Mouse (Mus musculus) macrophage (primary cell): ENCODE results near the gene Mst1. TPM values are rescaled to one million over a fixed set of nuclear protein-coding genes. Genes with fewer than 3 reads are reported as not detected.

Source experiments
- H3K27ac ChIP-seq: fragments of 350-480 bp; formaldehyde crosslinking; 2 replicates; pipeline ENCODE4 v1.9.0; 2021
- H3K36me3 ChIP-seq: fragments of 350-480 bp; formaldehyde crosslinking; 2 replicates; pipeline ENCODE4 v1.9.0; 2021; ENCODE audit errors: inconsistent target
- H3K4me3 ChIP-seq: fragments of 350-480 bp; formaldehyde crosslinking; 2 replicates; pipeline ENCODE4 v1.9.0; 2021; ENCODE audit errors: inconsistent target
- H3K79me2 ChIP-seq: fragments of 350-480 bp; formaldehyde crosslinking; 2 replicates; pipeline ENCODE4 v1.9.0; 2021; ENCODE audit errors: inconsistent target
- WGBS: methylation state at CpG from one replicate; pipeline ENCODE4 v1.1.7; 2026; ENCODE audit warnings: inconsistent platforms; ENCODE audit not compliant: missing documents; 5-methylcytosine and 5-hydroxymethylcytosine counted together
- polyA plus RNA-seq: library from polyadenylated mRNA; stranded (reverse); fragments of 250-400 nt; gene quantifications from 3 replicates; pipeline ENCODE4 v1.2.4, GENCODE M21; 2018; ENCODE audit warnings: inconsistent platforms

The Mst1 gene
- polyA plus RNA-seq, 1 experiment from 2014 or later = 0.19 TPM

DNA sequence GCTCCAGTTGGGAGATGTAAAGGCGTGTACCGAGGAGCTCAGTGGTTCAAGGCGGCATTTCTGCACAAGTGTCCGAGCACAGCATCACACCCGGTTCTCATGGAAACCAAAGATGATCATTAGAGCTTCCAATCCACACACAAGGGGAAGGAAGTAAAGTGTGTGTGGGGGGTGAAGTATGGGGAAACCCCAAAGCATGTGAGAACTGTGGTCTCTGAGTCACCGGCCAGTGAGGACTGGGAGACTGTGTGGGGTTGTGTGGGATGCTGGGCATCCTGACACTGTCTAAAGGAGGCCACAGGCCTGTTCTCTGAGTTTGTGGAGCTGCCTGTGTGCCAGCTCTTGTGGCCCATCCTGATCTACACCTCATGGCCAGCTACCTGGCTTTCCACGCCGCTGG is 40.4 kb downstream of the Mst1 start:
- no peaks in the 10 kb centered on the region for H3K36me3 ChIP-seq
- no peak overlapping the region for H3K4me3 ChIP-seq
- no peaks in the 10 kb centered on the region for H3K79me2 ChIP-seq
- peak overlapping the region; percentile 92 for H3K27ac ChIP-seq
- 30% methylated on average over 8 of the region's 8 CpGs for WGBS

- no peak overlapping the region for H3K4me3 ChIP-seq
- WGBS = 72% methylated on average over 8 of the region's 10 CpGs
- H3K36me3 ChIP-seq = no peaks in the 10 kb centered on the region
- H3K27ac ChIP-seq = peak overlapping the region; percentile 92
- H3K79me2 ChIP-seq = no peaks in the 10 kb centered on the region
These were observed 41.1 kb downstream of the Mst1 start for GRCm38 (mm10) chr9:108121170-108121969.

GRCm38 (mm10) chr9:108123916-108124315 is 43.7 kb downstream of the Mst1 start:
- WGBS = 86% methylated on average over 3 of the region's 4 CpGs
- no peaks in the 10 kb centered on the region for H3K36me3 ChIP-seq
- H3K79me2 ChIP-seq = no peaks in the 10 kb centered on the region
- H3K27ac ChIP-seq = peak overlapping the region; percentile 73
- H3K4me3 ChIP-seq = no peak overlapping the region

DNA sequence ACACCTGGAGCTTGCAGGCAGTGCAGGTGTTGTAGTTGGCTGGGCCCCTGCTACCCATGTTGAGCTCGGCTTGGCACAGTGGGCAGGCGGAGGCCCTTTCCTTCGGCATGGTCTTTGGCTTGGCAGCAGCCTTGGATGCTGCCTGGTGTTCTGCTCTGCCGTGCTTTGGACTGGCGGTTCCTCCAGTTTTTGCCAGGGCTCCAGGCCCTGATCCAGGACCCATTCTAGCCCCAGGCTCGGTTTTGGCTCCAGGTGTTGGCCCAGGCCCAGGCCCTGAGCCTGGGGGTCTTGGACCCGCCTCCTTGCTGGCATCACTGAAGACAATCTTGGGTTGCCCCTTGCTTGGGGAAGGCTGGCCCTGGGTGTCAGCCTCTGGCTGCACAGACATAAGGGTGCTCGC is 45.5 kb downstream of the Mst1 start:
- Histone ChIP-seq H3K36me3 (no peaks in the 10 kb centered on the region), H3K79me2 (no peaks in the 10 kb centered on the region), H3K4me3 (no peak overlapping the region), H3K27ac (no peak overlapping the region)
- 98% methylated on average over 8 of the region's 8 CpGs for WGBS

DNA sequence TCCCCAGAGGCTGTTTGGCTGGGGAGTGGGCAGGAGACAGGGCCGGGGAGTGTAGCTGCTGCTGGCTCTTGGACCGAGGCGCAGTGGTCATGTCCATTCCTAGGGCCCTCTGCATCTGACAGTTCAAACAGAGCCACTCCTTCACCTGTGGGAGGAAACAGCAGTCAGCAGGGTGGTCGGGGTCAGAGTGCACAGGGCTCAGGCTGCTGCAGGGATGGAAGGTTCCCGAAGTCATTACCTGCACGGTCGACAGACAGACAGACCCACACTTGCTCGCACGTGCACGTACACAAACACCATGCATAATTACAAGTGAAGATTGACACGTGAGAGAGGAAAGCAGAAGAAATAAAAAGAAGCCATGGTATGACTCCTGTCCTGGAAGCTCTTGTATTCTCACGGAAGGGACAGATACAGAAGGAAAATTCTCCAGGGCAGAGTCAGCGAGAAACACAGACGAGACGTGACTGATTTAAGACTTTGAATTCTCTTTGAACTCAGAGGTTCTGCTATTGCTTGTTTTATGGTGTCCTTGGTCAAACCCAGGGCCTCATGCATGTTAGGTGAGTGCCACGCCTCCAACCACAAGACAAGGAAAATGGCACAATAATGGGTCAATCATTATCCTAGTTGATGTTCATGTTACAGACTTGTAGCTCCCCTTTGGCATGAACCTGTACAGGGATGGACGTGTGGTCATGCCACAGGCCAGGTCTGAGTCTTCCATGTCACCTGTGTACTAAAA is 46.4 kb downstream of the Mst1 start:
- H3K79me2 ChIP-seq = no peaks in the 10 kb centered on the region
- H3K4me3 ChIP-seq = no peak overlapping the region
- no peak overlapping the region for H3K27ac ChIP-seq
- 92% methylated on average over 16 of the region's 17 CpGs for WGBS
- no peaks in the 10 kb centered on the region for H3K36me3 ChIP-seq

GRCm38 (mm10) chr9:108128248-108128647 is 48.0 kb downstream of the Mst1 start:
- H3K27ac ChIP-seq = no peak overlapping the region
- H3K79me2 ChIP-seq = no peaks in the 10 kb centered on the region
- H3K36me3 ChIP-seq = no peaks in the 10 kb centered on the region
- no peak overlapping the region for H3K4me3 ChIP-seq
- WGBS = 81% methylated on average over 11 of the region's 11 CpGs

- no peak overlapping the region for H3K27ac ChIP-seq
- H3K4me3 ChIP-seq = no peak overlapping the region
- no peaks in the 10 kb centered on the region for H3K79me2 ChIP-seq
- 83% methylated on average over 13 of the region's 13 CpGs for WGBS
- no peaks in the 10 kb centered on the region for H3K36me3 ChIP-seq
These were observed 49.1 kb downstream of the Mst1 start for GRCm38 (mm10) chr9:108129042-108129948.

DNA sequence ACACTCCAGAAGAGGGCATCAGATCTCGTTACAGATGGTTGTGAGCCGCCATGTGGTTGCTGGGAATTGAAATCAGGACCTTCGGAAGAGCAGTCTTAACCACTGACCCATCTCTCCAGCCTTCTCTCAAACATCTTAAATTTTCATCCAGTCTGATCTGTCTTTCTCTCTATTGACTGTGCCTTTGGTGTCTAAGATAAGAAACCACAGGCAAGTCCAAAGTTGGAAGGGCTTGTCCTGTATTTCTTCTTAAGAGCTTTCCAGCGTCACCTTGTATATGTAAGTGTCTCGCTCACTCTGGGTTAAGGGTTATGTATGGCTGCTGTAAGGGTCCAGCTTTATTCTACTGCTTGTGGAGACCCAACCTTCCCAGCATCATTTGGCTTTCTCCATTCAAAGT is 51.3 kb downstream of the Mst1 start:
- H3K36me3 ChIP-seq = no peaks in the 10 kb centered on the region
- no peaks in the 10 kb centered on the region for H3K79me2 ChIP-seq
- H3K4me3 ChIP-seq = no peak overlapping the region
- WGBS = 90% methylated on average over 5 of the region's 5 CpGs
- H3K27ac ChIP-seq = no peak overlapping the region

GRCm38 (mm10) chr9:108132373-108132772 is 52.1 kb downstream of the Mst1 start:
- 92% methylated on average over 3 of the region's 3 CpGs for WGBS
- Histone ChIP-seq H3K36me3 (no peaks in the 10 kb centered on the region), H3K4me3 (no peak overlapping the region), H3K27ac (no peak overlapping the region), H3K79me2 (no peaks in the 10 kb centered on the region)

- no peak overlapping the region for H3K27ac ChIP-seq
- no peaks in the 10 kb centered on the region for H3K79me2 ChIP-seq
- H3K36me3 ChIP-seq = no peaks in the 10 kb centered on the region
- H3K4me3 ChIP-seq = no peak overlapping the region
- WGBS = 91% methylated on average over 1 of the region's 1 CpGs
These were observed 53.2 kb downstream of the Mst1 start for GRCm38 (mm10) chr9:108133478-108133877.

Other genes with a start within 250 kb of the Mst1 start
- gene Rbm6, start 207.2 kb upstream of the Mst1 start, polyA plus RNA-seq = 41.6 to 90.8 TPM (median 45.5 TPM) in 3 replicates
- gene Mon1a, start 192.3 kb upstream of the Mst1 start, polyA plus RNA-seq = 8.2 to 10.9 TPM (median 8.7 TPM) in 3 replicates
- not detected in 3 replicates for gene Mst1r, start 173.6 kb upstream of the Mst1 start, polyA plus RNA-seq
- gene Actl11, start 152.0 kb upstream of the Mst1 start, polyA plus RNA-seq = not detected in 3 replicates
- not detected in 3 replicates for gene Camkv, start 144.8 kb upstream of the Mst1 start, polyA plus RNA-seq
- gene Traip, start 130.3 kb upstream of the Mst1 start, polyA plus RNA-seq = 0.43 to 3.0 TPM (median 1.1 TPM) in 3 replicates
- gene Uba7, start 104.9 kb upstream of the Mst1 start, polyA plus RNA-seq = 33.6 to 130 TPM (median 36.8 TPM) in 3 replicates
- 0.16 to 0.26 TPM in 2 of 3 replicates, not detected in the other for gene Gm20661, start 97.4 kb upstream of the Mst1 start, polyA plus RNA-seq
- 5.7 to 14.7 TPM (median 13.6 TPM) in 3 replicates for gene Inka1, start 94.6 kb upstream of the Mst1 start, polyA plus RNA-seq
- 0.30 to 2.2 TPM in 2 of 3 replicates, not detected in the other for gene Cdhr4, start 87.9 kb upstream of the Mst1 start, polyA plus RNA-seq
- gene Gm20662, start 84.1 kb upstream of the Mst1 start, polyA plus RNA-seq = 1.0 to 1.3 TPM in 2 of 3 replicates, not detected in the other
- gene Ip6k1, start 77.9 kb upstream of the Mst1 start, polyA plus RNA-seq = 34.5 to 93.7 TPM (median 45.4 TPM) in 3 replicates
- gene Gmppb, start 31.2 kb upstream of the Mst1 start, polyA plus RNA-seq = 5.4 to 20.7 TPM (median 8.9 TPM) in 3 replicates
- 0.29 to 1.1 TPM (median 0.97 TPM) in 3 replicates for gene Amigo3, start 27.3 kb upstream of the Mst1 start, polyA plus RNA-seq
- 16.0 to 22.0 TPM (median 16.5 TPM) in 3 replicates for gene Rnf123, start 2.9 kb downstream of the Mst1 start, polyA plus RNA-seq
- gene Apeh, start 14.2 kb downstream of the Mst1 start, polyA plus RNA-seq = 30.5 to 37.0 TPM (median 32.8 TPM) in 3 replicates
- gene Bsn, start 109.9 kb downstream of the Mst1 start, polyA plus RNA-seq = 4.3 to 8.4 TPM (median 4.9 TPM) in 3 replicates
- gene Dag1, start 183.5 kb downstream of the Mst1 start, polyA plus RNA-seq = 38.1 to 58.2 TPM (median 44.5 TPM) in 3 replicates
- 6.8 to 7.1 TPM (median 6.8 TPM) in 3 replicates for gene Nicn1, start 210.0 kb downstream of the Mst1 start, polyA plus RNA-seq
- gene Amt, start 216.4 kb downstream of the Mst1 start, polyA plus RNA-seq = 0.67 to 1.3 TPM (median 0.96 TPM) in 3 replicates
- gene Rhoa, start 225.7 kb downstream of the Mst1 start, polyA plus RNA-seq = 409 to 646 TPM (median 437 TPM) in 3 replicates
- 7.0 to 22.0 TPM (median 13.1 TPM) in 3 replicates for gene Tcta, start 225.7 kb downstream of the Mst1 start, polyA plus RNA-seq